Mouse (Mus musculus): ENCODE data around the gene Slc12a3. TPM values are rescaled to one million over a fixed set of nuclear protein-coding genes. Genes with fewer than 3 reads are reported as not detected.

The Slc12a3 gene
- polyA plus RNA-seq, 1 experiment from 2014 or later = 0.12 TPM

- ATAC-seq (ENCODE audit: insufficient number of reproducible peaks, insufficient read depth, low FRiP score, low TSS enrichment) = no peak
- 86% methylated on average over 6 of the region's 6 CpGs for WGBS
- Histone ChIP-seq H3K4me1 (no peaks in the 10 kb centered on the region), H3K27ac (no peak overlapping the region), H3K36me3 (no peaks in the 10 kb centered on the region), H3K27me3 (no peaks in the 10 kb centered on the region), H3K4me2 (replicated peaks) (no peak overlapping the region), H3K9me3 (no peaks in the 10 kb centered on the region), H3K4me3 (no peak overlapping the region), H3K9ac (no peak overlapping the region)
Observed at GRCm38 (mm10) chr8:94361774-94362431, 32.9 kb downstream of the Slc12a3 start.

GRCm38 (mm10) chr8:94362607-94363239 is 33.7 kb downstream of the Slc12a3 start:
- Histone ChIP-seq H3K4me2 (replicated peaks) (no peak overlapping the region), H3K4me1 (no peaks in the 10 kb centered on the region), H3K27me3 (no peaks in the 10 kb centered on the region), H3K4me3 (no peak overlapping the region), H3K27ac (no peak overlapping the region), H3K36me3 (no peaks in the 10 kb centered on the region), H3K9ac (no peak overlapping the region), H3K9me3 (no peaks in the 10 kb centered on the region)
- no peak for ATAC-seq (ENCODE audit: insufficient number of reproducible peaks, insufficient read depth, low FRiP score, low TSS enrichment)
- WGBS = 78% methylated on average over 7 of the region's 7 CpGs

- ATAC-seq (ENCODE audit: insufficient number of reproducible peaks, insufficient read depth, low FRiP score, low TSS enrichment) = no peak
- WGBS = 30% methylated on average over 4 of the region's 4 CpGs
Observed at GRCm38 (mm10) chr8:94363288-94363688, 34.3 kb downstream of the Slc12a3 start.

GRCm38 (mm10) chr8:94363906-94364305 is 34.9 kb downstream of the Slc12a3 start:
- Histone ChIP-seq H3K4me1 (no peaks in the 10 kb centered on the region), H3K27ac (no peak overlapping the region), H3K27me3 (no peaks in the 10 kb centered on the region), H3K4me2 (replicated peaks) (no peak overlapping the region), H3K36me3 (no peaks in the 10 kb centered on the region), H3K9me3 (no peaks in the 10 kb centered on the region), H3K4me3 (no peak overlapping the region), H3K9ac (no peak overlapping the region)
- no peak for ATAC-seq (ENCODE audit: insufficient number of reproducible peaks, insufficient read depth, low FRiP score, low TSS enrichment)
- 63% methylated on average over 2 of the region's 2 CpGs for WGBS

More at GRCm38 (mm10) chr8:94363288-94363688, 34.3 kb downstream of the Slc12a3 start:
- Histone ChIP-seq H3K27me3 (no peaks in the 10 kb centered on the region), H3K9me3 (no peaks in the 10 kb centered on the region), H3K9ac (no peak overlapping the region), H3K36me3 (no peaks in the 10 kb centered on the region), H3K4me3 (no peak overlapping the region), H3K27ac (no peak overlapping the region), H3K4me2 (replicated peaks) (no peak overlapping the region), H3K4me1 (no peaks in the 10 kb centered on the region)

GRCm38 (mm10) chr8:94364686-94365312 is 35.8 kb downstream of the Slc12a3 start:
- H3K4me2 ChIP-seq (replicated peaks) = no peak overlapping the region
- no peak for ATAC-seq (ENCODE audit: insufficient number of reproducible peaks, insufficient read depth, low FRiP score, low TSS enrichment)
- WGBS = 83% methylated on average over 6 of the region's 6 CpGs

GRCm38 (mm10) chr8:94365410-94365981 is 36.5 kb downstream of the Slc12a3 start:
- H3K4me2 ChIP-seq (replicated peaks) = no peak overlapping the region
- H3K4me3 ChIP-seq = no peak overlapping the region
- H3K27ac ChIP-seq = no peak overlapping the region
- H3K9ac ChIP-seq = no peak overlapping the region
- no peaks in the 10 kb centered on the region for H3K9me3 ChIP-seq
- 84% methylated on average over 9 of the region's 9 CpGs for WGBS
- H3K36me3 ChIP-seq = no peaks in the 10 kb centered on the region
- H3K27me3 ChIP-seq = no peaks in the 10 kb centered on the region
- H3K4me1 ChIP-seq = no peaks in the 10 kb centered on the region
- no peak for ATAC-seq (ENCODE audit: insufficient number of reproducible peaks, insufficient read depth, low FRiP score, low TSS enrichment)

More at GRCm38 (mm10) chr8:94364686-94365312, 35.8 kb downstream of the Slc12a3 start:
- H3K9me3 ChIP-seq = no peaks in the 10 kb centered on the region
- H3K36me3 ChIP-seq = no peaks in the 10 kb centered on the region
- no peak overlapping the region for H3K9ac ChIP-seq
- no peak overlapping the region for H3K4me3 ChIP-seq
- no peaks in the 10 kb centered on the region for H3K4me1 ChIP-seq
- no peak overlapping the region for H3K27ac ChIP-seq
- no peaks in the 10 kb centered on the region for H3K27me3 ChIP-seq

GRCm38 (mm10) chr8:94370839-94371238 is 41.8 kb downstream of the Slc12a3 start:
- no peaks in the 10 kb centered on the region for H3K27me3 ChIP-seq
- no peaks in the 10 kb centered on the region for H3K4me1 ChIP-seq
- no peak overlapping the region for H3K4me3 ChIP-seq
- no peak for ATAC-seq (ENCODE audit: insufficient number of reproducible peaks, insufficient read depth, low FRiP score, low TSS enrichment)
- no peak overlapping the region for H3K4me2 ChIP-seq (replicated peaks)
- no peak overlapping the region for H3K9ac ChIP-seq
- no peak overlapping the region for H3K27ac ChIP-seq
- no peaks in the 10 kb centered on the region for H3K36me3 ChIP-seq
- no peaks in the 10 kb centered on the region for H3K9me3 ChIP-seq
- WGBS = 73% methylated on average over 5 of the region's 5 CpGs

- WGBS = 77% methylated on average over 6 of the region's 6 CpGs
- no peaks in the 10 kb centered on the region for H3K9me3 ChIP-seq
- no peak overlapping the region for H3K4me2 ChIP-seq (replicated peaks)
- H3K27ac ChIP-seq = no peak overlapping the region
- no peak overlapping the region for H3K9ac ChIP-seq
- H3K36me3 ChIP-seq = no peaks in the 10 kb centered on the region
- H3K4me3 ChIP-seq = no peak overlapping the region
- ATAC-seq (ENCODE audit: insufficient number of reproducible peaks, insufficient read depth, low FRiP score, low TSS enrichment) = no peak
- H3K27me3 ChIP-seq = no peaks in the 10 kb centered on the region
- H3K4me1 ChIP-seq = no peaks in the 10 kb centered on the region
Observed at GRCm38 (mm10) chr8:94372955-94373599, 44.1 kb downstream of the Slc12a3 start.

- no peak overlapping the region for H3K9ac ChIP-seq
- H3K36me3 ChIP-seq = no peaks in the 10 kb centered on the region
- H3K27ac ChIP-seq = no peak overlapping the region
- 55% methylated on average over 3 of the region's 3 CpGs for WGBS
- no peak overlapping the region for H3K4me2 ChIP-seq (replicated peaks)
- ATAC-seq (ENCODE audit: insufficient number of reproducible peaks, insufficient read depth, low FRiP score, low TSS enrichment) = no peak
- H3K27me3 ChIP-seq = no peaks in the 10 kb centered on the region
- H3K9me3 ChIP-seq = no peaks in the 10 kb centered on the region
- H3K4me3 ChIP-seq = no peak overlapping the region
- H3K4me1 ChIP-seq = no peaks in the 10 kb centered on the region
Observed at GRCm38 (mm10) chr8:94375551-94375991, 46.6 kb downstream of the Slc12a3 start.

GRCm38 (mm10) chr8:94376176-94376575 is 47.2 kb downstream of the Slc12a3 start:
- Histone ChIP-seq H3K4me3 (no peak overlapping the region), H3K27ac (no peak overlapping the region), H3K9ac (no peak overlapping the region), H3K4me1 (no peaks in the 10 kb centered on the region), H3K27me3 (no peaks in the 10 kb centered on the region), H3K9me3 (no peaks in the 10 kb centered on the region), H3K4me2 (replicated peaks) (no peak overlapping the region), H3K36me3 (no peaks in the 10 kb centered on the region)
- 72% methylated on average over 3 of the region's 3 CpGs for WGBS
- no peak for ATAC-seq (ENCODE audit: insufficient number of reproducible peaks, insufficient read depth, low FRiP score, low TSS enrichment)

GRCm38 (mm10) chr8:94376580-94376979 is 47.6 kb downstream of the Slc12a3 start:
- H3K9me3 ChIP-seq = no peaks in the 10 kb centered on the region
- H3K4me2 ChIP-seq (replicated peaks) = no peak overlapping the region
- no peaks in the 10 kb centered on the region for H3K36me3 ChIP-seq
- H3K4me1 ChIP-seq = no peaks in the 10 kb centered on the region
- no peak overlapping the region for H3K4me3 ChIP-seq
- WGBS = 72% methylated on average over 2 of the region's 2 CpGs
- no peak overlapping the region for H3K9ac ChIP-seq
- no peaks in the 10 kb centered on the region for H3K27me3 ChIP-seq
- no peak for ATAC-seq (ENCODE audit: insufficient number of reproducible peaks, insufficient read depth, low FRiP score, low TSS enrichment)
- no peak overlapping the region for H3K27ac ChIP-seq
